Mouse (Mus musculus): Measurements from ENCODE around the gene Plxna1. TPM values are rescaled to one million over a fixed set of nuclear protein-coding genes. Genes with fewer than 3 reads are reported as not detected.

Plxna1 gene
- polyA plus RNA-seq, 1 experiment: 27.1 TPM

DNA sequence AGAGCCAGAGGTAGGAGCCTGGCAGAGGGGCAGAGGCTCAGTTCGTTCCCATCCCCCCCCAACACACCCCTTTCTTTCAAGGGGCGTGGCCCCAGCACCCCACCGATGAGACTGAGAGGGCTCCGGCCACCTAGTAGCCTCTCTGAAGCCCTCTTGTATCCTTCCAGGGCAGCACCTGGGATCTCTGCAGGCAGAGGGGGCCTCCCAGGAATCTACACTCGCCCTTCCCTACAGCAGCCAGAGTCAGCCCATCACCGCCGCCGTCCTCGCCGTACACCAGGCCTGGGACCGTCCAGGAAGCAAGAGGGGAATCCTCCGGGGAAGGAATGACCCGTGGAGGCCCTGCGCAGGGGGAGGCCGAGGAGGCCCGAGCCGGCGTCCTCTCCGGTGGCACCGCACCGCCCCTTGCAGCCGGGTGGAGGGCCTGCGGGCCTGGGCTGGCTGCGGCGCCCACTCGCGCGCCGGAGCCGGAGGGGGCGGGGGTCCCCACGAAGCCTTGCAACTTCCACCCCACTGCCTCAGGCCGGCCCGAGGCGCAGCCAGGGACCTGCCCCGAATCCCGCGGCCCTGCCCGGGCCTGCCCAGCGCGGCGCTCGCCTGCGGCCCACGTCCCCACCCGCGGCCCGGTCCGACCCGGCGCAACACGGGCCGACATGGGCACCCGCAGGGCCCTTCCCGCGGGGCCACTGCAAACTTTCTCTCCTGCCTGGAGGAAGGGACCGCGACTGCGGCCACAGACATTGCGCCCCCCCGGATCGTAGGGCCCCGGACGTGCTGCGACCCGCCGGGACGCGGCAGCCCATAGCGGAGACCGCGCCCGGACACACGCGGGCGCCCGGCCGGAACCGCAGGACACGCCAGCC, 771 bp downstream of the Plxna1 start:
- TF ChIP-seq POLR2A (IDR thresholded peaks at IDR 0.05; ENCODE audit: control insufficient read depth, low read depth, low read length) (no peak), CTCF (IDR thresholded peaks at IDR 0.05; ENCODE audit: control insufficient read depth, insufficient read depth, insufficient replicate concordance, low read depth, low read length) (no peak)
- Histone ChIP-seq H3K27ac (ENCODE audit: control insufficient read depth, insufficient read depth, low read depth, low read length) (peak overlapping the region; percentile 63), H3K4me3 (ENCODE audit: control insufficient read depth, low read depth, low read length) (peak overlapping the region; percentile 93), H3K36me3 (ENCODE audit: control insufficient read depth, insufficient read depth, low read length) (no peaks in the 10 kb centered on the region), H3K4me1 (ENCODE audit: control insufficient read depth, insufficient read depth, low read length) (peaks cover 27% of the 10 kb centered on the region), H3K27me3 (ENCODE audit: control insufficient read depth, insufficient read depth, low read length) (no peaks in the 10 kb centered on the region)

DNA sequence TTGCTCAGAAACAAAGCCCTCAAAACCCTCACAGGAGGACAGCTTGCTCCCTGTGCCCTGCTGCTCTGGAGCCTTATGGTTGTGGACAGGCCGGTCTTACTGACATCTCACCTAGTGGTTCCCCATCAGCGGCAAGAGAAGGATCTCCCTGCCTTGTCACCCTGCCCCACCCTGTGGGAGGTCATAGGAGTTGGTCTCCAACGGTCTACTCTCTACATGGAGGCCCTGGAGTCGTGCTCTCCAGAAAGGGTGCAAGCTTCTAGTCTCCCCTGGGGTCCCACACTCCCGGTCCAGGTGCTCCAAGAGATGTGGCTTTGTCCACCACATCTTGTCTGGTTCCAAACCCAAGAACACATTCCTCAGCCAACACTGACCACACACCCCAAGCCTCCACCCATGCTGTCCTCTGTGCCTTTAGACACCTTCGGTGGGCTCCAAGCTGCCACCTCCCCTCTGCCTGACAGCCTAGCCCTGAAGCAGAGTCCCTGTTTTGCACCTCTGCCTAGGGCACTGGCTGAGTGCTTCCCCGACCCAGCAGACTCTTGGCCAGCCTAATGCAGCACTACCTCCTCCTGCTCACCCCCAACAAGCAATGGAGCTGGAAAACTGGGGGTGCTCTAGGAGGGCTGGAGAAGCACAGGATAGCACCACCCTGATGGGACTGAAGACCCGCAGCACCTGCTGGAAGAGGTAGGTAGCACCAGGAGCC, 1.6 kb downstream of the Plxna1 start:
- Histone ChIP-seq H3K36me3 (ENCODE audit: control insufficient read depth, insufficient read depth, low read length) (no peaks in the 10 kb centered on the region), H3K4me3 (ENCODE audit: control insufficient read depth, low read depth, low read length) (peak overlapping the region; percentile 93), H3K27me3 (ENCODE audit: control insufficient read depth, insufficient read depth, low read length) (no peaks in the 10 kb centered on the region), H3K4me1 (ENCODE audit: control insufficient read depth, insufficient read depth, low read length) (peaks cover 27% of the 10 kb centered on the region), H3K27ac (ENCODE audit: control insufficient read depth, insufficient read depth, low read depth, low read length) (no peak overlapping the region)
- TF ChIP-seq CTCF (IDR thresholded peaks at IDR 0.05; ENCODE audit: control insufficient read depth, insufficient read depth, insufficient replicate concordance, low read depth, low read length) (no peak), POLR2A (IDR thresholded peaks at IDR 0.05; ENCODE audit: control insufficient read depth, low read depth, low read length) (no peak)

- TF ChIP-seq POLR2A (IDR thresholded peaks at IDR 0.05; ENCODE audit: control insufficient read depth, low read depth, low read length) (no peak), CTCF (IDR thresholded peaks at IDR 0.05; ENCODE audit: control insufficient read depth, insufficient read depth, insufficient replicate concordance, low read depth, low read length) (no peak)
- no peak overlapping the region for H3K4me3 ChIP-seq (ENCODE audit: control insufficient read depth, low read depth, low read length)
- no peak overlapping the region for H3K27ac ChIP-seq (ENCODE audit: control insufficient read depth, insufficient read depth, low read depth, low read length)
These were observed 2.4 kb downstream of the Plxna1 start for GRCm38 (mm10) chr6:89359771-89360708.

GRCm38 (mm10) chr6:89359192-89359591, 3.2 kb downstream of the Plxna1 start:
- Histone ChIP-seq H3K4me1 (ENCODE audit: control insufficient read depth, insufficient read depth, low read length) (peaks cover 27% of the 10 kb centered on the region), H3K36me3 (ENCODE audit: control insufficient read depth, insufficient read depth, low read length) (no peaks in the 10 kb centered on the region), H3K4me3 (ENCODE audit: control insufficient read depth, low read depth, low read length) (no peak overlapping the region), H3K27ac (ENCODE audit: control insufficient read depth, insufficient read depth, low read depth, low read length) (no peak overlapping the region), H3K27me3 (ENCODE audit: control insufficient read depth, insufficient read depth, low read length) (no peaks in the 10 kb centered on the region)
- TF ChIP-seq POLR2A (IDR thresholded peaks at IDR 0.05; ENCODE audit: control insufficient read depth, low read depth, low read length) (no peak), CTCF (IDR thresholded peaks at IDR 0.05; ENCODE audit: control insufficient read depth, insufficient read depth, insufficient replicate concordance, low read depth, low read length) (no peak)

More at GRCm38 (mm10) chr6:89359771-89360708, 2.4 kb downstream of the Plxna1 start:
- Histone ChIP-seq H3K36me3 (ENCODE audit: control insufficient read depth, insufficient read depth, low read length) (no peaks in the 10 kb centered on the region), H3K4me1 (ENCODE audit: control insufficient read depth, insufficient read depth, low read length) (peaks cover 27% of the 10 kb centered on the region), H3K27me3 (ENCODE audit: control insufficient read depth, insufficient read depth, low read length) (no peaks in the 10 kb centered on the region)

- H3K27me3 ChIP-seq (ENCODE audit: control insufficient read depth, insufficient read depth, low read length): no peaks in the 10 kb centered on the region
- H3K4me1 ChIP-seq (ENCODE audit: control insufficient read depth, insufficient read depth, low read length): peaks cover 13% of the 10 kb centered on the region
- no peak overlapping the region for H3K4me3 ChIP-seq (ENCODE audit: control insufficient read depth, low read depth, low read length)
- H3K27ac ChIP-seq (ENCODE audit: control insufficient read depth, insufficient read depth, low read depth, low read length): no peak overlapping the region
- TF ChIP-seq CTCF (IDR thresholded peaks at IDR 0.05; ENCODE audit: control insufficient read depth, insufficient read depth, insufficient replicate concordance, low read depth, low read length) (no peak), POLR2A (IDR thresholded peaks at IDR 0.05; ENCODE audit: control insufficient read depth, low read depth, low read length) (no peak)
- no peaks in the 10 kb centered on the region for H3K36me3 ChIP-seq (ENCODE audit: control insufficient read depth, insufficient read depth, low read length)
These were observed 6.8 kb downstream of the Plxna1 start for GRCm38 (mm10) chr6:89355661-89356060.

DNA sequence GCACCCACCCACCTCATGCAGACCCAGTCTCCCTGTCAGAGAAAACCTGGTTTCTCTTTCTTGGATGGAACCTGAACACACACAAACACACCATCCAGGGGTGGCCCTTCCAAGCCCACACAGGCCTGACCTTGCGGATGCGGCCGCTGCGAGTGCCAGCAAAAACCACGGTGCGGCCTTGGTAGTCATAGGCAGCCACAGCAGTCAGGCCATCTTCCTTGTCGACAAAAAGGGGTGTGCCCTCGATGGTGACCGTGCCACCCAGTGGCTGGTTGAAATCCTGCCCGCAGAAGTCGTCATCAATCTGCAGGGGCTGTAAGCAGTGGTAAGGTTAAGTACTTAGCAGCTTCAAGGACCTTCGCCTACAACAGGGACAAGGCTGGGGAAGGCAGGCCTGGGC, 7.7 kb downstream of the Plxna1 start:
- TF ChIP-seq CTCF (IDR thresholded peaks at IDR 0.05; ENCODE audit: control insufficient read depth, insufficient read depth, insufficient replicate concordance, low read depth, low read length) (no peak), POLR2A (IDR thresholded peaks at IDR 0.05; ENCODE audit: control insufficient read depth, low read depth, low read length) (no peak)
- H3K36me3 ChIP-seq (ENCODE audit: control insufficient read depth, insufficient read depth, low read length): no peaks in the 10 kb centered on the region
- no peak overlapping the region for H3K27ac ChIP-seq (ENCODE audit: control insufficient read depth, insufficient read depth, low read depth, low read length)
- H3K27me3 ChIP-seq (ENCODE audit: control insufficient read depth, insufficient read depth, low read length): no peaks in the 10 kb centered on the region
- peaks cover 12% of the 10 kb centered on the region for H3K4me1 ChIP-seq (ENCODE audit: control insufficient read depth, insufficient read depth, low read length)
- H3K4me3 ChIP-seq (ENCODE audit: control insufficient read depth, low read depth, low read length): no peak overlapping the region
